Mouse (Mus musculus) Muller cell, postnatal 12 days (primary cell): Measurements from ENCODE around the gene Vmn1r5.
"Not testable (repeated sequence)": the region's sequence is repeated elsewhere in the genome, so short reads cannot be mapped to it uniquely, and the experiment has no call there.

Experiments
- DNase-seq: peaks from one replicate; pipeline ENCODE4 v3.0.0-alpha.2; 2015; ENCODE audit errors: inconsistent ontology term

The Vmn1r5 gene

GRCm38 (mm10) chr6:56969973-56970372, at the start of gene Vmn1r5:
Gene Vmn1r5 (plus strand): TSS chr6:56970273.
- no peak for DNase-seq

GRCm38 (mm10) chr6:56923331-56923725, 46.7 kb upstream of the Vmn1r5 start:
- no peak for DNase-seq

GRCm38 (mm10) chr6:56923726-56924707, 46.1 kb upstream of the Vmn1r5 start, which contains the start of the genes Nt5c3 and Vmn1r4:
Gene Nt5c3 (minus strand): TSS chr6:56923932.
Gene Vmn1r4 (plus strand): TSS chr6:56924015.
- peak; percentile 99 for DNase-seq

- no peak for DNase-seq
Observed at GRCm38 (mm10) chr6:56931648-56932415, 38.2 kb upstream of the Vmn1r5 start.

GRCm38 (mm10) chr6:56932464-56932863, 37.6 kb upstream of the Vmn1r5 start:
- DNase-seq = no peak

GRCm38 (mm10) chr6:56934366-56934765, 35.7 kb upstream of the Vmn1r5 start:
- no peak for DNase-seq

- peak; percentile 25 for DNase-seq
Observed at GRCm38 (mm10) chr6:56956436-56956835, 13.6 kb upstream of the Vmn1r5 start.

- no peak for DNase-seq
Observed at GRCm38 (mm10) chr6:56996943-56997342, 26.9 kb downstream of the Vmn1r5 start, which contains the start of gene Vmn1r6. Gene Vmn1r6 (plus strand): TSS chr6:56997243.

GRCm38 (mm10) chr6:57025224-57025623, 55.2 kb downstream of the Vmn1r5 start, which contains the start of gene Vmn1r7:
Gene Vmn1r7 (minus strand): TSS chr6:57025324.
- not testable (repeated sequence) for DNase-seq

GRCm38 (mm10) chr6:57031984-57032383, 61.9 kb downstream of the Vmn1r5 start, which contains the start of gene Vmn1r8:
Gene Vmn1r8 (plus strand): TSS chr6:57032284.
- DNase-seq = no peak

GRCm38 (mm10) chr6:57034674-57035073, 64.6 kb downstream of the Vmn1r5 start:
- no peak for DNase-seq
